Mouse (Mus musculus): ENCODE data around the gene Asic4. TPM values are rescaled to one million over a fixed set of nuclear protein-coding genes. Genes with fewer than 3 reads are reported as not detected.

Gene Asic4
- not detected for polyA plus RNA-seq (2017; shearing (Covaris generic))

GRCm38 (mm10) chr1:75450314-75451005 is at the start of gene Asic4:
TSS of gene Asic4 (plus strand) at chr1:75450436.

GRCm38 (mm10) chr1:75435475-75436328 is 14.5 kb upstream of the Asic4 start, which contains the start of gene Gmppa:
TSS of gene Gmppa (plus strand) at chr1:75435930.

DNA sequence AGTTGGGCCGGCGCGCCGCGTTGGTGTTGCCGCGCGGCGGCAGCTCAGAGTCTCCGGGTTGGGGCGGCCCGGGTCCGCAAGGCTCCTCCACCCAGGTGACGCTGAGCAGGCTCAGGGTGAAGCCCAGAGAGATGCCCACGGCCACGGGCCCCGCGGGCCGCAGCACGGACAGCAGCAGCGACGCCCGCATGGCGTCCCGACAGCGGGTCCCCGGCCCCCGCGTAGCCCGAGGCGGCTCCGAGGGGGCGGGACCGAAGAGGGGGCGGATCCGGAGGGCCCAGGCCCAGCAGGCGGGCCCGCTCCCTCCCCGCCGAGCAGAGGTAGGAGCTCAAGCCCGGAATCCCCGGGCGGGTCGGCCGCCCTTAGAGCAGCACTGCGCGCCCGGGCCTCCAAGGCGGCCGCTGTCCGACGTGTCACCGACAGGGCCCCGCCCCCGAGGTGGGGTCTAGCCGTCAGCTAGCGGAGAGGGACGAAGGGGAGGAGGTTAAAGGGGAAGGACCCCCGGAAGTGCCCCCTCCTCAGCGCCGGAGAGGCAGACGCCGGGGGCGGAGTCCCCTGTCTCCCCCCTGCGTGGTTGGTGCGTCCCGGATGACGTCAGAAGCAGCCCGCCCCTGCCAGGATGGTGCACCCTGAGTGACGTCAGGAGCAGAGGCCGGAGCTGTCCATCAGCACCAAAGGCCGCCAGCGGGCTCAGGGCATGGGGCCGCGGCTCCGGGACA is 28.8 kb downstream of the Asic4 start, which contains the start of the genes Chpf and Tmem198:
Chpf (minus strand) TSS at position 392 of the 719 bp plus-strand sequence.
Tmem198 (plus strand) TSS at position 617 of the 719 bp plus-strand sequence.

GRCm38 (mm10) chr1:75505956-75506831 is 56.0 kb downstream of the Asic4 start, which contains the start of gene Obsl1:
TSS of gene Obsl1 (minus strand) at chr1:75506452.

GRCm38 (mm10) chr1:75507006-75507405 is 56.8 kb downstream of the Asic4 start, which contains the start of gene Inha:
TSS of gene Inha (plus strand) at chr1:75507077.

GRCm38 (mm10) chr1:75521321-75522031 is 71.2 kb downstream of the Asic4 start, which contains the start of gene Stk11ip:
TSS of gene Stk11ip (plus strand) at chr1:75521529.

Other genes with a start within 250 kb of the Asic4 start
- gene Glb1l, start 239.6 kb upstream of the Asic4 start, polyA plus RNA-seq (2017; shearing (Covaris generic)) = 6.1 TPM
- 71.7 TPM for gene Stk16, start 239.6 kb upstream of the Asic4 start, polyA plus RNA-seq (2017; shearing (Covaris generic))
- 162 TPM for gene Tuba4a, start 230.6 kb upstream of the Asic4 start, polyA plus RNA-seq (2017; shearing (Covaris generic))
- not detected for gene A630095N17Rik, start 218.3 kb upstream of the Asic4 start, polyA plus RNA-seq (2017; shearing (Covaris generic))
- 61.6 TPM for gene Dnajb2, start 214.0 kb upstream of the Asic4 start, polyA plus RNA-seq (2017; shearing (Covaris generic))
- 0.39 TPM for gene Ptprn, start 185.9 kb upstream of the Asic4 start, polyA plus RNA-seq (2017; shearing (Covaris generic))
- not detected for gene Resp18, start 172.0 kb upstream of the Asic4 start, polyA plus RNA-seq (2017; shearing (Covaris generic))
- 53.1 TPM for gene Dnpep, start 132.4 kb upstream of the Asic4 start, polyA plus RNA-seq (2017; shearing (Covaris generic))
- gene Des, start 90.1 kb upstream of the Asic4 start, polyA plus RNA-seq (2017; shearing (Covaris generic)) = not detected
- 0.36 TPM for gene Speg, start 75.1 kb upstream of the Asic4 start, polyA plus RNA-seq (2017; shearing (Covaris generic))
- gene Gmppa, start 14.5 kb upstream of the Asic4 start, polyA plus RNA-seq (2017; shearing (Covaris generic)) = 73.3 TPM
- 36.0 TPM for gene Chpf, start 28.9 kb downstream of the Asic4 start, polyA plus RNA-seq (2017; shearing (Covaris generic))
- 1.9 TPM for gene Tmem198, start 29.1 kb downstream of the Asic4 start, polyA plus RNA-seq (2017; shearing (Covaris generic))
- gene Obsl1, start 56.0 kb downstream of the Asic4 start, polyA plus RNA-seq (2017; shearing (Covaris generic)) = not detected
- not detected for gene Inha, start 56.6 kb downstream of the Asic4 start, polyA plus RNA-seq (2017; shearing (Covaris generic))
- 39.2 TPM for gene Stk11ip, start 71.1 kb downstream of the Asic4 start, polyA plus RNA-seq (2017; shearing (Covaris generic))
- not detected for gene Slc4a3, start 95.8 kb downstream of the Asic4 start, polyA plus RNA-seq (2017; shearing (Covaris generic))